Mouse (Mus musculus) intestine, embryonic 14.5 days (tissue): ENCODE measurements around the gene Gm13101. TPM values are rescaled to one million over a fixed set of nuclear protein-coding genes. Genes with fewer than 3 reads are reported as not detected.
"Not testable (repeated sequence)": the region's sequence is repeated elsewhere in the genome, so short reads cannot be mapped to it uniquely, and the experiment has no call there.

Experiments
- ATAC-seq: fragments of 200-750 bp; cut with Nextera tagmentation; replicated peaks from 2 replicates; pipeline ENCODE4 v1.8.0; 2017; ENCODE audit warnings: low read depth, moderate number of reproducible peaks, moderate TSS enrichment, moderate library complexity; ENCODE audit not compliant: low FRiP score, low TSS enrichment
- DNase-seq: peaks from one replicate; pipeline ENCODE4 v3.0.0-alpha.2; 2018; ENCODE audit warnings: low spot score
- H3K27ac ChIP-seq: fragments of 300-500 bp; sonication (generic); 2 replicates; pipeline ENCODE4 v1.5.1; 2014; ENCODE audit warnings: low read depth, mild to moderate bottlenecking, control low read depth
- H3K27me3 ChIP-seq: fragments of 300-500 bp; sonication (generic); replicated peaks from 2 replicates; pipeline ENCODE4 v1.6.1; 2014; ENCODE audit warnings: low read length, control low read depth; ENCODE audit not compliant: control insufficient read depth, insufficient read depth
- H3K36me3 ChIP-seq: fragments of 300-500 bp; sonication (generic); 2 replicates; pipeline ENCODE4 v1.6.1; 2014; ENCODE audit warnings: low read length, control low read depth; ENCODE audit not compliant: control insufficient read depth, insufficient read depth
- H3K4me1 ChIP-seq: fragments of 300-500 bp; sonication (generic); replicated peaks from 2 replicates; pipeline ENCODE4 v1.6.1; 2014; ENCODE audit warnings: low read length, control low read depth, mixed read lengths; ENCODE audit not compliant: control insufficient read depth, insufficient read depth
- H3K4me2 ChIP-seq: fragments of 300-500 bp; sonication (generic); 2 replicates; pipeline ENCODE4 v1.6.1; 2014; ENCODE audit warnings: low read length
- H3K4me3 ChIP-seq: fragments of 300-500 bp; sonication (generic); 2 replicates; pipeline ENCODE4 v1.5.1; 2014; ENCODE audit warnings: low read depth, low read length, control low read depth, mixed read lengths
- H3K9ac ChIP-seq: fragments of 300-500 bp; sonication (generic); 2 replicates; pipeline ENCODE4 v1.6.1; 2014; ENCODE audit warnings: mild to moderate bottlenecking, low read length
- H3K9me3 ChIP-seq: fragments of 300-500 bp; sonication (generic); 2 replicates; pipeline ENCODE4 v1.6.1; 2016; ENCODE audit warnings: low read length, control low read depth; ENCODE audit not compliant: control insufficient read depth
- WGBS: fragments of 180-500 bp; shearing (Covaris S2); extraction: QIAGEN DNeasy Blood & Tissue Kit; methylation state at CpG from one replicate; pipeline ENCODE4 v1.1.7; 2014; 5-methylcytosine and 5-hydroxymethylcytosine counted together
- polyA plus RNA-seq: library from polyadenylated mRNA; unstranded; fragments of >200 nt; fragmentation: Nextera tagmentation; extraction: Ambion mirVana; gene quantifications from 2 replicates; pipeline ENCODE4 v1.2.1, GENCODE M21; 2014

Gene Gm13101
- not detected in 2 replicates for polyA plus RNA-seq

DNA sequence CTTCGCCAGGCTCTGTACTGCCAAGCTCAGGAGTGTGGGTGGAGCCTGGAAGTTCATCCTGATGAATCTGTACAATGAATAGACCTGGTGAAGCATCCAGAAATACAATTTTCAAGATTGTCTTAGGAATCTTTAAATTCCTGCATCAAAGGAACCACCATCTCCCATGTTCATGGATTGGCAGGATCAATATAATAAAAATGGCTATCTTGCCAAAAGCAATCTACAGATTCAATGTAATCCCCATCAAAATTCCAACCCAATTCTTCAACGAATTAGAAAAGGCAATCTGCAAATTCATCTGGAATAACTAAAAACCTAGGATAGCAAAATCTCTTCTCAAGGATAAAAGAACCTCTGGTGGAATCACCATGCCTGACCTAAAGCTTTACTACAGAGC is at the start of gene Gm13101:
Gene Gm13101, minus strand, starts transcription at position 101 of the 400 bp plus-strand sequence.
- WGBS = 41% methylated on average over 2 of the region's 2 CpGs
- H3K9ac ChIP-seq, H3K27me3 ChIP-seq, H3K27ac ChIP-seq, H3K4me2 ChIP-seq, H3K4me3 ChIP-seq, DNase-seq, H3K36me3 ChIP-seq, ATAC-seq, H3K4me1 ChIP-seq, H3K9me3 ChIP-seq: not testable (repeated sequence)

DNA sequence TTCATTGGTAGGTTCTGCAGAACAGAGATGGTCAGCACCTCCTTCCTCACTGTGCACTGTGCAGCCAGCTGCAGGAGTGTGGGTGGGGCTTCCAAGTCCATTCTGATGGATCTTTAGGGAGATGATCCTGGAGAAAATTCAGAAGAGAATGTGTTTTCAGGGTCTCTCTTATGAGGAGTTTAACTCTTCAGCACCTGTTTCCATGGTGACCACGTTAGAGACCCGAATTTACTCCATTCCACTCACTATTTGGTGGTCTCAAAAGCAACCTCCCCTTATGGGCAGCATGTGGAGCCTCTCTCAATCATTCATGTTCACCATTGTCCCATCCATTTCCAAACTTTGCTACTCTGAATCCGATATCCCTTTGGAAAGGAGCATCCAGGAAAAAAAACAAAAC is 27.5 kb upstream of the Gm13101 start, which contains the start of gene Pramef17:
Gene Pramef17, minus strand, starts transcription at position 101 of the 400 bp plus-strand sequence.
- 59% methylated on average over 3 of the region's 3 CpGs for WGBS
- not testable (repeated sequence) for ATAC-seq

GRCm38 (mm10) chr4:143988126-143988525 is 21.4 kb upstream of the Gm13101 start:
- H3K4me2 ChIP-seq, H3K4me3 ChIP-seq, H3K36me3 ChIP-seq, H3K4me1 ChIP-seq, H3K27ac ChIP-seq, H3K9me3 ChIP-seq, ATAC-seq, DNase-seq, H3K27me3 ChIP-seq, H3K9ac ChIP-seq: not testable (repeated sequence)
- WGBS = 93% methylated on average over 11 of the region's 17 CpGs

More for the DNA sequence above, 27.5 kb upstream of the Gm13101 start, which contains the start of gene Pramef17:
- DNase-seq, H3K4me1 ChIP-seq, H3K9ac ChIP-seq, H3K4me3 ChIP-seq, H3K4me2 ChIP-seq, H3K36me3 ChIP-seq, H3K9me3 ChIP-seq, H3K27me3 ChIP-seq, H3K27ac ChIP-seq: not testable (repeated sequence)

GRCm38 (mm10) chr4:143987475-143987941 is 20.8 kb upstream of the Gm13101 start:
- not testable (repeated sequence) for H3K36me3 ChIP-seq, DNase-seq, H3K4me1 ChIP-seq, H3K4me3 ChIP-seq, H3K4me2 ChIP-seq, H3K9me3 ChIP-seq, H3K27ac ChIP-seq, H3K27me3 ChIP-seq, ATAC-seq, H3K9ac ChIP-seq
- WGBS = 88% methylated on average over 7 of the region's 17 CpGs

DNA sequence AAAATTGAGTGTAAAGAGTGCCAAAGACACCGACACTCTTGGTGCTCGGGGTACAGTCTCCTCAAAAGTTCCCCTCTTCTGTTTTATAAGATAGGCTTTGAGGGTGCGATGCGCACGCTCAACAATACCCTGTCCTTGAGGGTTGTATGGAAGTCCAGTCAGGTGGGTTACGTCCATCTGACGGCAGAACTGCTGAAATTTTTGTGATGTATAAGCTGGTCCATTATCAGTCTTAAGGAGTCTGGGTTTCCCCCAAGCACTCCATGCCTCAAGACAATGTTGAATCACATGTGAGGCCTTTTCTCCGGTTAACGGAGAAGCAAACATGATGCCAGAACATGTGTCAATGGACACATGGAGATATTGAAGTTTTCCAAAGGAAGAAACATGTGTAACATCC is 19.0 kb upstream of the Gm13101 start:
- H3K4me2 ChIP-seq, DNase-seq, H3K9ac ChIP-seq, H3K27ac ChIP-seq, H3K27me3 ChIP-seq, H3K9me3 ChIP-seq, H3K36me3 ChIP-seq, ATAC-seq, H3K4me3 ChIP-seq, H3K4me1 ChIP-seq: not testable (repeated sequence)
- WGBS = 87% methylated on average over 2 of the region's 9 CpGs

DNA sequence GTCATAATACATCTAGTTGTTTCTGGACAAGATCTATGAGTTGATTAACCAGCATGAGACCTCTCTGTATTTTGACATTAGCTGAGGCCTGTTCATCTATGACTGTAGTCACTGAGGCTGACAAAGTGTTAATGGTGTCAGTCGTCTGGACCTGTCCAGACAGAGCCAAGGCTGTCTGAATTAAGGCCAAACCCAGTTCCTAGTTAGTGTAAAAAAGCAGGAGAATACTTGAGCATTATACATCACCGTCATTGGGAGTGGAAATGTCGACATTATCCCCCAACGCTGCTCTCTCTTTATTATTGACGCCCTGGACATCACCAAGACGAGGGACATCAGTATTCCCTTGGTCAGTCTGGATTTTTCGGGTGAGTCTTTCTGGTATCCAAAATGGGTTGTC is 18.4 kb upstream of the Gm13101 start:
- not testable (repeated sequence) for DNase-seq, H3K36me3 ChIP-seq, ATAC-seq, H3K27ac ChIP-seq, H3K4me1 ChIP-seq, H3K9ac ChIP-seq, H3K9me3 ChIP-seq, H3K4me3 ChIP-seq, H3K27me3 ChIP-seq, H3K4me2 ChIP-seq
- WGBS = no CpG with 5 or more reads among the region's 7 CpGs

- H3K9ac ChIP-seq, DNase-seq, H3K27me3 ChIP-seq, H3K4me1 ChIP-seq, H3K27ac ChIP-seq, H3K36me3 ChIP-seq, H3K4me3 ChIP-seq, ATAC-seq, H3K9me3 ChIP-seq, H3K4me2 ChIP-seq: not testable (repeated sequence)
- WGBS = no CpG with 5 or more reads among the region's 1 CpGs
Observed at GRCm38 (mm10) chr4:143983446-143983845, 16.7 kb upstream of the Gm13101 start.

DNA sequence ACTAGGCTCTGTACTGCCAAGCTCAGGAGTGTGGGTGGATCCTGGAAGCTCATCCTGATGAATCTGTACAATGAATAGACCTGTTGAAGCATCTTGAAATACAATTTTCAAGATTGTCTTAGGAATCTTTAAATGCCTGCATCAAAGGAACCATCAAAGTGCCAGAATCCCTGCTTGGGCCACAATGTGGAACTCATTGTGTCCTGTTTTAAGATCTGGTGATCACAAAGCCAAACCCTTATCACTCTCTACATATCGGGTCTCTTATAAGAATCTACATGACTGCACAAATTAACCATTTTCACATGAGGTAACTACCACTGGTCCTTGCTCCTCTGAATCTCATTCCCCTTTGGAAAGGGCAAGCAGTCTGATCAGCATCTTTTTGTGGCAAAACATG is 15.8 kb downstream of the Gm13101 start, which contains the start of gene Pramef25:
Gene Pramef25, minus strand, starts transcription at position 101 of the 400 bp plus-strand sequence.
- not testable (repeated sequence) for H3K4me1 ChIP-seq, H3K27me3 ChIP-seq, ATAC-seq, DNase-seq, H3K4me3 ChIP-seq, H3K9me3 ChIP-seq, H3K4me2 ChIP-seq, H3K36me3 ChIP-seq, H3K9ac ChIP-seq, H3K27ac ChIP-seq
- WGBS = 91% methylated on average over 1 of the region's 1 CpGs
